Mouse (Mus musculus) naive thymus-derived CD4-positive, alpha-beta T cell, adult 2 months (primary cell): ENCODE measurements around the gene Mfsd5.

Experiments used
- DNase-seq: peaks from one replicate; pipeline ENCODE4 v3.0.0-alpha.2; 2011; ENCODE audit warnings: low read depth

Gene Mfsd5

DNA sequence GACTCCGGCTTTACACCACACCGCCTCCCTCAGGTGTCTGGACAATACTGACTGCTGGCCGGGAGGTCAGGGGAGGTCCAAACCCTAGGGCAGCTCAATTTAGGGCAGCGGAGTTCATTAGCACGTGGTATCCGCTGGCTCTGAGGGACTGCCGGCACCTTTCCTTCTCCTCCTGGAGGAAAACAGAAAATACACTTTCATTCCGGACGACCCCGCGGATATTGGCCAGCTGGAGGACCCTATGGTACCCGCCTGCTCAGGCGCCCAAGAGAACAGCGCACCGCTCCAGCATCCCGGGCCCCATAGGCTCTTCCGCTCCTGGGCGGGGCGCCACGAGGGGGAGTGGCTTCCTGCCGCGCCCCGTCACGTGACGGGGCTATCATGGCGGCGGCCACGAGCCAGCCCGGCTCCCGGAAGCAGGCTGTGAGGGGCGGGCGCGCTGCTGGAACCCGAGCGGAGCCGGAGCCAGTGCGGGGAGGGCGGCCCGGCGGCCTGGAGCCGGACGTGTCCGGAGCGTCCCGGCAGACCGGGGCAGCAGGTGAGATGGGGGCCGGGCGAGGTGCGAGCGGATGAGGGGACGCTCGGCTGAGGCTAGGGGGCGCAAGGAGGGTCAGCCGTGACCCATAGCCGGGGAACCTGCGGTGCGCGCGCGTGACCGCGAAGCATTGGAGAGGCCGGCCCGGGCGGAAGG, at the start of gene Mfsd5:
Gene Mfsd5 (plus strand): TSS at position 363 of the 691 bp plus-strand sequence.
- DNase-seq: peak; percentile 95

- no peak for DNase-seq
These were observed 48.6 kb upstream of the Mfsd5 start for GRCm38 (mm10) chr15:102230408-102231321.

- DNase-seq: peak; percentile 69
These were observed 47.5 kb upstream of the Mfsd5 start, which contains the start of gene Itgb7 for GRCm38 (mm10) chr15:102231748-102232147. Gene Itgb7 (minus strand): TSS chr15:102231944.

- no peak for DNase-seq
These were observed 46.5 kb upstream of the Mfsd5 start for GRCm38 (mm10) chr15:102232764-102233163.

GRCm38 (mm10) chr15:102233896-102234295, 45.4 kb upstream of the Mfsd5 start:
- DNase-seq: no peak

DNA sequence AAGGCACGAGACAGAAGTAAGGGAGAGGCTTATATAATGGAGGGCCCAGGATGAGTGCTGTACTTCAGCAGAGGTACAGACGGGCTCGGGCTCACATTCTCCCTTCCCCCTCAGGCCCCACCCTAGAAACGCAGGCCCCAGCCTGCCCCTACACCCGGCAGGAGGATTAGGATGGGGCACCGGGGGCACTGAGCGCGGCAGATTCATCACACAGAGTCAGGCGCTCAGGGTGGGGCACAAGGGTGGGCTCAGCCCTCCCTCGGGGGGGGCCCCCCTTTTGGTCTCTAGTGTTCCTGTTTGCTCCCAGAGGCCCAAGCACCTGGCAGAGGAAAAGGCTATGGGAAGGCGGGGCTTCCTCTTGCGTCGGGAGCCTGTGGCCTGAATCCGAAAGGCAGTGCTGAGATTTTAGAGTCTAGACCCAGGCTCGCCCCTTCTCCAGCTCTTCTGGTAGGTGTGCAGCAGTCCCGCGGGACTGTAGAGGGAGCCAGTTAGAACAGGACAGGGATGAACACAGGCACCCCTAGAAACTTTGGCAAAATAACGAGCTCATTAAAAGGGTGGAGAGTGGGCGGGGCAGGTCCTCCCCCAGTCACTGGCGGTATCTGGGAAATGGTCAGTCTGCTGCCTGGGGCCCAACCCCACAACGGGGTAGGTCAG, 43.8 kb upstream of the Mfsd5 start:
- DNase-seq: no peak

- no peak for DNase-seq
These were observed 40.6 kb upstream of the Mfsd5 start for GRCm38 (mm10) chr15:102238543-102239259.

DNA sequence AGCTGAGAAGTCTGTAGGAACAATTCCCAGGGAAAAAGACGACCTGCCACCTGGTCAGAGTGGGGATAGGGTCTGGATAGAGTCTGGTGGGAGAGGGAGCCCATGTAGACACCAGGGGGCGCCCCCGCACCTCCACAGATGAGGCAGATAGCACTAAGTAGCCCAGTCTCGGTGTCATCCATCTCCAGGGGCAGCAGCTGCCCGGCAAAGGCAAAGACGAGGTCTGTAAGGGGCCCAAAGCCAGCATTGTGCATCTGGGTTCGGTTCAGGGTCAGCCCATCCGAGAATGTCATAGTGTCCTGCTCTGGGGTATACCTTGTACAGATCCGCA, 40.0 kb upstream of the Mfsd5 start:
- peak; percentile 86 for DNase-seq

DNA sequence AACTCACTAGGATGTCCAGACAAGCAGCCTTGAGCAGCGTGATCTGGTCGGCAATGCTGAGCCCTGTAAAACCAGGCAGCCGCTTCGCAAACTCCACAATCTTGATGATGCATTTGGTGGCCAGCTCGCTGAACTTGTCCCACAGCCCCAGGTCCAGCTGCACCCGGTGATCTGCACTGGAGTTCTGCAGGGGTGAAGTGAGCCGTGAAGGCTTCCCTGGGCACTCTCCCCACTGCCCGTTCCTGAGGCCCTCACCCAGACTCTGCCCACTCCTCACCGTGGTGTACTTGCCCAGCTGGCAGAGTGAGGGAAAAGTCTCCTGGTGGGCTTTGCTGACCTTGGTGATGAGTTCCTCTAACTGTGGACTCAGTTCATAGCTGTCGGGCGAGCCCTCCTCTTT, 39.4 kb upstream of the Mfsd5 start:
- DNase-seq: no peak

DNA sequence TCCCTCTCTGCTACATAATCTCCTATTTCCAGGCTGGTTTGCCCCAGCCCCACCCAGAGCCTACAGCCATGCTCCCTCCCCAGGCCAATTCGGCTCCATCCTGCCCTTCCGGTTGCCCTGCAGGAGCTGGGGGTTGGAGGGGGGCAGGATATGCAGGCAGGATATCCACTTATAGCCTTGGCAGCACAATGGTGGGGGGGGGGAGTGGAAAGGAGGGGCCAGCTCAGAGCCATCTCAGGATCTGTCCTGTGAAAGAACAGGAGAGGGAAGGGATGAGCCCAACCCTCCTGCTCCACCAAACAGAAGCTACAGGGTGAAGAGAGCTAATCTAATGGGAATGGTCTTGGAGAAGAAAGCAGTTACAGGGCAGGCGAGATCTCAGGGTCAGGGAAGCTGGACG, 38.6 kb upstream of the Mfsd5 start:
- no peak for DNase-seq

DNA sequence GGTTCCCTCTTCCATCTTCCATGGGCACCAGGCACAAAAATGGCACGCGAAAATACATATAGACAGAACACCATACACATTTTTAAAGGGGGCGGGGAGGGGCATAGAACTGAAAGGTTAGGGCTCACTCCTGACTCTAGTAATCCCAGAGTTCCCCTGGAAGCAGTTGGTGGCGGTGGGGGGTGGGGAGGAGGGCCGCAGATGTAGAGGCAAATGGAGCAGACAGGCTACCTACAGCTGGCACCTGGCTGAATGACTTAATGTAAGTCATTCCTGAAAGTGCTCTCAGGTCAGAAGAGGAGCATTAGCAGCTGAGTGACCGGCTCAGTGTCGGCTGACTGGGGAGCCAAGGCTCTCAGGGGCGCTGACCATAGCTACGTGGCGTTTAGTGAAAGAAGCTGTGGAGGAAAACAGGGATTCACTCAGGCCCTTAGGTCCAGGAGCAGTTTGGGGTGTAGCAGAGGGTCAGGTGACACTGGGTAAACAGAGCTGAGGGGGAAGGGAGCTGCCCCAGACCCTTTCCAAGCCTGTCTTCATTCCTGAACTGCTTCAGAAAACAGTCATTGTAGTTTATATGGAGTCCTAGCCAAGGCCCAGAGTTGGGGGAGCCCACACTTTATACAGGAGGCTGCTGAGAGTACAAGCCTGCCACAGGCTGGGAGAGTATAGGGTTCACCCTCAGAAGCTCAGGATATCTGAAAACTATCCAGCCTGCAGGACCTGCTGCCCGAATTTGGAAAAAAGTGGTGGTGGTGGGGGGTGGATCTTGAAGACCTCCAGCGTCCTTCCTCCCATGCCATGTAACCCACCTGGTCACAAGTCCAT, 36.6 kb upstream of the Mfsd5 start:
- DNase-seq: no peak

GRCm38 (mm10) chr15:102243229-102244190, 35.7 kb upstream of the Mfsd5 start:
- no peak for DNase-seq

- DNase-seq: no peak
These were observed 34.7 kb upstream of the Mfsd5 start for GRCm38 (mm10) chr15:102244306-102245191.

DNA sequence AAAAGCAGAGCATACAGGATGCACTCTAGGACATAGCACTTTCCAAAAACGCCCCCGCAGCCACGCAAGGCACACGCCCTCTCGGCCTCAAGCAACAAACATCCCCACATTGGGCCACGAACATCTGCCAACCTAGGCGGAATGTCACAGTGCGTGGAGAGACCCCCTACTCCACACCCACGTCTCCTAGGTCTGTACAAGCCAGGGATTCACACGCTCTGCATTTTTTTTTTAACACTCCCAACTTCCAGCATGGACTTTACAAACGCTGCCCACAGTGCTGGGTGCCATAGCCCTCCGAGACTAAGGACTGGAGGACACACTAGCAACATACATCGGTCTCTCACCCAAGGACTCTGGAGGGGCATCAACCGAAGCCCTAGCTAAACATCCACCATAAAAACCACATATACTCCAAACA, 33.8 kb upstream of the Mfsd5 start:
- no peak for DNase-seq

GRCm38 (mm10) chr15:102245891-102246741, 33.1 kb upstream of the Mfsd5 start:
- DNase-seq: peak; percentile 90

DNA sequence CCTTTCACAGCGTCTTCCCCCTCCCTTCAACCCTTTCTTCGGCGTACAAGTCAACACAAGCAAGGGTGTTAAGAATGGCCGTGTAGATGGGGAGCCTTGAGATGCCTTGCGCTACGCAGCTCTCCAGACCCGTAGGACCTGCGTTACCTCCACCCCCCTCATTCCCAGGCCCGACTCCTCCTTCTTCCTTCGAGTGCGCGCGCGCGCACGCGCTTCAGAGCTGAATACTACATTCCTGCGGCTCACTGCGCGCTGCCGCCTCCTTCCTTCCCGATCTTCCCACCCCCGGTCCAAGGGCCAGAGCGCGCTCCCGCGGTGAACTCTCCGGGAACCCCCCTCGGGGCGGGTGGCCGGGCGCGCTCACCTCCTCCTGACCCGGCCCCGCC, 32.4 kb upstream of the Mfsd5 start:
- DNase-seq: peak; percentile 86

- DNase-seq: no peak
These were observed 31.8 kb upstream of the Mfsd5 start for GRCm38 (mm10) chr15:102247252-102248130.
